25 mouse cellular contexts compared by ENCODE assay signal in the genomic region with DNA sequence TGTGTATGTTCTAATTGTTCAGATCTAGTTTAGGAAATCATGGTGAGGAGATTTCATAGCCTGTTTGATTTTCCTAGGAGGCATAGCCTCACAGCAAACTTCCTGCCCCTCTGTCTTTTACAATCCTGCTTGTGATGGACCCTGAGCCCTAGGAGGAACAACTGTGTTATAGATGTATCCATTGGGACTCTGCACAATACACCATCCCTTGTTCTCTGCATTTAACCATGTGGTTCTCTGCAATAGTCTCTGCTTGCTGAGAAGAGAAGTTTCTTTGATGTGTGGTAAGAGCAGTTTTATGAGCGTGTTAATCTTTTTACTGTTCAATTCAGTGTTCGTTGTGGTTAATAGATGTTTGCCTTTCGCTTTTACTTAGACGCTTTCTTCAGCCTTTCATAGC.
DNase-seq lines count a peak whose midpoint lies in the region; ATAC-seq and TF ChIP-seq lines count a peak whose summit lies in the region.
"Had no signal": no experiment of that assay in that cellular context is flagged by ENCODE, and none has a peak within 500 bp of the region (broad histone marks: within the 10 kb centered on the region; RNA-seq: fewer than 3 reads in every experiment).

No protein-coding gene starts in this region.

- TF ChIP-seq CTCF in small intestine, adult 2 months (IDR thresholded peaks at IDR 0.05; ENCODE audit: extremely low read depth, insufficient read length, insufficient replicate concordance, low read depth, low read length), result no peak

- intact Hi-C loops in heart, postnatal 14 days (cut with DNase I), result no loop called here

- no peak overlapping the region for H3K4me2 ChIP-seq in intestine, embryonic 14.5 days (ENCODE audit: low read length)
- no peak overlapping the region for H3K4me2 ChIP-seq in intestine, embryonic 16.5 days (ENCODE audit: low read depth, low read length)
- no peak overlapping the region for H3K4me2 ChIP-seq in limb, embryonic 11.5 days (ENCODE audit: low read depth, severe bottlenecking)
- H3K4me2 ChIP-seq: embryonic facial prominence, embryonic 12.5 days; embryonic facial prominence, embryonic 15.5 days; heart, embryonic 12.5 days; heart, embryonic 15.5 days; hindbrain, embryonic 13.5 days had no signal

- H3K27me3 ChIP-seq in intestine, embryonic 14.5 days (replicated peaks; ENCODE audit: control insufficient read depth, insufficient read depth, low read length), result no peaks in the 10 kb centered on the region
- no peaks in the 10 kb centered on the region for H3K27me3 ChIP-seq in intestine, embryonic 16.5 days (replicated peaks; ENCODE audit: control insufficient read depth, insufficient read depth, low read length)
- H3K27me3 ChIP-seq in limb, embryonic 11.5 days (ENCODE audit: control insufficient read depth, insufficient read depth, low read length), result no peaks in the 10 kb centered on the region
- H3K27me3 ChIP-seq in small intestine, adult 2 months (ENCODE audit: control insufficient read depth, insufficient read depth, low read length), result no peaks in the 10 kb centered on the region
- H3K27me3 ChIP-seq: embryonic facial prominence, embryonic 12.5 days; embryonic facial prominence, embryonic 15.5 days; heart, embryonic 12.5 days; heart, embryonic 15.5 days; hindbrain, embryonic 13.5 days had no signal

- H3K9me3 ChIP-seq in intestine, embryonic 14.5 days (ENCODE audit: control insufficient read depth, low read length), result no peaks in the 10 kb centered on the region
- no peaks in the 10 kb centered on the region for H3K9me3 ChIP-seq in intestine, embryonic 16.5 days (ENCODE audit: control insufficient read depth, low read length)
- no peaks in the 10 kb centered on the region for H3K9me3 ChIP-seq in limb, embryonic 11.5 days (ENCODE audit: control insufficient read depth, low read length)
- H3K9me3 ChIP-seq: embryonic facial prominence, embryonic 12.5 days; embryonic facial prominence, embryonic 15.5 days; heart, embryonic 12.5 days; heart, embryonic 15.5 days; hindbrain, embryonic 13.5 days had no signal

- DNase-seq in intestine, embryonic 14.5 days (ENCODE audit: low spot score), result no peak
- no peak for DNase-seq in limb, embryonic 11.5 days (ENCODE audit: low spot score)
- no peak for DNase-seq in heart, postnatal 14 days
- DNase-seq in cerebellum, adult 9-10 months, result no peak
- DNase-seq in kidney, postnatal 14 days, result no peak
- DNase-seq: adrenal gland, adult 2 months; adrenal gland, postnatal 14 days; cerebellum, adult 11 months; cerebellum, adult 8-10 months; cerebellum, postnatal 14 days; forebrain, postnatal 0 days; gastrocnemius, postnatal 25 days; heart, adult 18-20 months; heart, postnatal 10 days; heart, postnatal 4 days had no signal

- no peak overlapping the region for H3K4me3 ChIP-seq in intestine, embryonic 14.5 days (ENCODE audit: low read depth, low read length)
- no peak overlapping the region for H3K4me3 ChIP-seq in intestine, embryonic 16.5 days (ENCODE audit: low read length)
- H3K4me3 ChIP-seq in limb, embryonic 11.5 days (ENCODE audit: low read depth, low read length), result no peak overlapping the region
- H3K4me3 ChIP-seq in small intestine, adult 2 months (ENCODE audit: low read depth, low read length), result no peak overlapping the region
- H3K4me3 ChIP-seq: embryonic facial prominence, embryonic 12.5 days; embryonic facial prominence, embryonic 15.5 days; heart, embryonic 12.5 days; heart, embryonic 15.5 days; hindbrain, embryonic 13.5 days had no signal

- TF ChIP-seq POLR2A in small intestine, adult 2 months (IDR thresholded peaks at IDR 0.05; ENCODE audit: low read depth, low read length), result no peak

- peak; percentile 72 for ATAC-seq in intestine, embryonic 14.5 days (replicated peaks; ENCODE audit: low FRiP score, low TSS enrichment, low read depth)
- peak; percentile 83 for ATAC-seq in intestine, embryonic 16.5 days
- ATAC-seq in limb, embryonic 11.5 days (ENCODE audit: insufficient number of reproducible peaks, low FRiP score, low TSS enrichment, low read depth), result peak; percentile 72; the same call in 1 of the 2 replicates
- ATAC-seq: CD4-positive, CD25-positive, alpha-beta regulatory T cell, adult 4 months; forebrain, embryonic 14.5 days; forebrain, postnatal 0 days; hindbrain, embryonic 16.5 days had no signal

- 58% methylated on average over 4 of the region's 4 CpGs for WGBS in intestine, embryonic 14.5 days
- WGBS in intestine, embryonic 16.5 days, result 60% methylated on average over 4 of the region's 4 CpGs
- 29% methylated on average over 4 of the region's 4 CpGs for WGBS in limb, embryonic 11.5 days
- WGBS in small intestine, adult 2 months, result 35% methylated on average over 4 of the region's 4 CpGs

- H3K9ac ChIP-seq in intestine, embryonic 14.5 days (ENCODE audit: low read length), result no peak overlapping the region
- no peak overlapping the region for H3K9ac ChIP-seq in intestine, embryonic 16.5 days (ENCODE audit: low read depth, low read length)
- H3K9ac ChIP-seq in limb, embryonic 11.5 days (ENCODE audit: low read length), result no peak overlapping the region
- H3K9ac ChIP-seq: embryonic facial prominence, embryonic 12.5 days; embryonic facial prominence, embryonic 15.5 days; forebrain, postnatal 0 days; heart, embryonic 12.5 days; heart, embryonic 15.5 days; hindbrain, embryonic 13.5 days had no signal

- H3K4me1 ChIP-seq in intestine, embryonic 14.5 days (replicated peaks; ENCODE audit: control insufficient read depth, insufficient read depth, low read length), result no peaks in the 10 kb centered on the region
- H3K4me1 ChIP-seq in intestine, embryonic 16.5 days (ENCODE audit: control insufficient read depth, insufficient read depth, low read length), result no peaks in the 10 kb centered on the region
- no peaks in the 10 kb centered on the region for H3K4me1 ChIP-seq in limb, embryonic 11.5 days (ENCODE audit: control insufficient read depth, insufficient read depth, low read length)
- peaks cover 16% of the 10 kb centered on the region for H3K4me1 ChIP-seq in small intestine, adult 2 months (ENCODE audit: control insufficient read depth, insufficient read depth, insufficient read length, low read length)
- H3K4me1 ChIP-seq: embryonic facial prominence, embryonic 12.5 days; embryonic facial prominence, embryonic 15.5 days; heart, embryonic 12.5 days; heart, embryonic 15.5 days; hindbrain, embryonic 13.5 days had no signal

- H3K36me3 ChIP-seq in intestine, embryonic 14.5 days (ENCODE audit: control insufficient read depth, insufficient read depth, low read length), result no peaks in the 10 kb centered on the region
- no peaks in the 10 kb centered on the region for H3K36me3 ChIP-seq in intestine, embryonic 16.5 days (ENCODE audit: control insufficient read depth, insufficient read depth, low read length)
- no peaks in the 10 kb centered on the region for H3K36me3 ChIP-seq in limb, embryonic 11.5 days (ENCODE audit: control insufficient read depth, insufficient read depth, low read length)
- no peaks in the 10 kb centered on the region for H3K36me3 ChIP-seq in small intestine, adult 2 months (ENCODE audit: control insufficient read depth, insufficient read depth, low read length)
- H3K36me3 ChIP-seq: embryonic facial prominence, embryonic 12.5 days; embryonic facial prominence, embryonic 15.5 days; heart, embryonic 12.5 days; heart, embryonic 15.5 days; hindbrain, embryonic 13.5 days had no signal

- H3K27ac ChIP-seq in intestine, embryonic 14.5 days (ENCODE audit: low read depth), result no peak overlapping the region
- H3K27ac ChIP-seq in intestine, embryonic 16.5 days (ENCODE audit: low read length), result 0 out of 2 replicates have a peak overlapping the region, but pooled peaks have one; percentile 33
- H3K27ac ChIP-seq in limb, embryonic 11.5 days (replicated peaks; ENCODE audit: low read depth, low read length), result no peak overlapping the region
- H3K27ac ChIP-seq in small intestine, adult 2 months (ENCODE audit: insufficient read depth, low read depth, low read length), result peak overlapping the region; percentile 90
- H3K27ac ChIP-seq: embryonic facial prominence, embryonic 12.5 days; embryonic facial prominence, embryonic 15.5 days; heart, embryonic 15.5 days; hindbrain, embryonic 13.5 days had no signal

Comparison
In these comparisons a context has a peak if more than half of its experiments do, and no peak if none do; other contexts are left out.
1. H3K27ac ChIP-seq: peak in intestine, embryonic 16.5 days (single experiment) and small intestine, adult 2 months (single experiment); none in intestine, embryonic 14.5 days (single experiment) and limb, embryonic 11.5 days (single experiment).
2. Peak in every context shown above with its lines, with median percentiles within 50 percentile points of each other: ATAC-seq.